In genomic region chr4:87461181-87461912, GRCm38 (mm10) we compare ENCODE assay signal across 9 mouse cellular contexts.
DNase-seq lines count a peak whose midpoint lies in the region; ATAC-seq lines count a peak whose summit lies in the region.
"Had no signal": no experiment of that assay in that cellular context is flagged by ENCODE, and none has a peak within 500 bp of the region (broad histone marks: within the 10 kb centered on the region; RNA-seq: fewer than 3 reads in every experiment).

No protein-coding gene starts in this region.

- peak; percentile 2 to 12 for DNase-seq in heart, adult 18-20 months
- DNase-seq in heart, postnatal 25 days (ENCODE audit: low spot score): no peak
- DNase-seq in cerebellum, adult 11-12 months: peak; percentile 20
- peak; percentile 66 for DNase-seq in lung, postnatal 10 days
- DNase-seq in urinary bladder, postnatal 36 days (ENCODE audit: low spot score in 2 of 2): no peak
- DNase-seq: kidney, adult 9 months had no signal

- H3K4me1 ChIP-seq in heart, embryonic 16.5 days (ENCODE audit: control insufficient read depth, insufficient read depth, low read length): peaks cover 15% of the 10 kb centered on the region
- no peaks in the 10 kb centered on the region for H3K4me1 ChIP-seq in liver, embryonic 12.5 days
- no peaks in the 10 kb centered on the region for H3K4me1 ChIP-seq in kidney, embryonic 16.5 days (ENCODE audit: insufficient read depth, low read length)

- peak overlapping the region; percentile 46 for H3K27ac ChIP-seq in heart, embryonic 16.5 days (ENCODE audit: low read length)
- H3K27ac ChIP-seq in liver, embryonic 12.5 days: no peak overlapping the region
- no peak overlapping the region for H3K27ac ChIP-seq in kidney, embryonic 16.5 days (ENCODE audit: low read length)

- no peak overlapping the region for H3K4me3 ChIP-seq in heart, embryonic 16.5 days (ENCODE audit: low read length)
- H3K4me3 ChIP-seq in liver, embryonic 12.5 days: no peak overlapping the region
- no peak overlapping the region for H3K4me3 ChIP-seq in kidney, embryonic 16.5 days (ENCODE audit: low read length)

- peak; percentile 87 for ATAC-seq in heart, embryonic 16.5 days (replicated peaks; ENCODE audit: extremely low read depth, insufficient read depth, low FRiP score)
- ATAC-seq in liver, embryonic 12.5 days: no peak
- ATAC-seq in kidney, embryonic 16.5 days (ENCODE audit: low FRiP score, low TSS enrichment): no peak

- whole genome bisulfite sequencing in heart, embryonic 16.5 days: 28% methylated on average over 7 of the region's 7 CpGs
- 68% methylated on average over 7 of the region's 7 CpGs for WGBS in liver, embryonic 12.5 days (ENCODE audit: insufficient replicate concordance)
- WGBS in kidney, embryonic 16.5 days: 78% methylated on average over 7 of the region's 7 CpGs

- intact Hi-C loops in heart, postnatal 25 days (cut with DNase I): no loop called here

- H3K9ac ChIP-seq in heart, embryonic 16.5 days (ENCODE audit: low read length): no peak overlapping the region
- H3K9ac ChIP-seq in liver, embryonic 12.5 days: no peak overlapping the region
- H3K9ac ChIP-seq in kidney, embryonic 16.5 days (replicated peaks; ENCODE audit: low read length): no peak overlapping the region

- peak overlapping the region; percentile 7; the same call in 1 of the 2 replicates for H3K4me2 ChIP-seq in heart, embryonic 16.5 days (ENCODE audit: low read depth, low read length)
- no peak overlapping the region for H3K4me2 ChIP-seq in liver, embryonic 12.5 days
- H3K4me2 ChIP-seq in kidney, embryonic 16.5 days (replicated peaks; ENCODE audit: low read depth, low read length): no peak overlapping the region

- no peaks in the 10 kb centered on the region for H3K36me3 ChIP-seq in heart, embryonic 16.5 days (ENCODE audit: control insufficient read depth, insufficient read depth)
- no peaks in the 10 kb centered on the region for H3K36me3 ChIP-seq in liver, embryonic 12.5 days
- H3K36me3 ChIP-seq in kidney, embryonic 16.5 days (ENCODE audit: insufficient read depth, low read length): no peaks in the 10 kb centered on the region

- H3K27me3 ChIP-seq in heart, embryonic 16.5 days (ENCODE audit: control insufficient read depth, insufficient read depth, low read length): no peaks in the 10 kb centered on the region
- no peaks in the 10 kb centered on the region for H3K27me3 ChIP-seq in liver, embryonic 12.5 days (replicated peaks)
- H3K27me3 ChIP-seq in kidney, embryonic 16.5 days (ENCODE audit: insufficient read depth, low read length): no peaks in the 10 kb centered on the region

- no peaks in the 10 kb centered on the region for H3K9me3 ChIP-seq in heart, embryonic 16.5 days (replicated peaks; ENCODE audit: control insufficient read depth, low read length)
- no peaks in the 10 kb centered on the region for H3K9me3 ChIP-seq in liver, embryonic 12.5 days (replicated peaks)
- no peaks in the 10 kb centered on the region for H3K9me3 ChIP-seq in kidney, embryonic 16.5 days (ENCODE audit: low read length)

Comparison
In these comparisons a context has a peak if more than half of its experiments do, and no peak if none do; other contexts are left out.
1. DNase-seq: peak in heart, adult 18-20 months (2 of 2), cerebellum, adult 11-12 months (single experiment) and lung, postnatal 10 days (single experiment); none in heart, postnatal 25 days (single experiment) and urinary bladder, postnatal 36 days (0 of 2).